Mouse (Mus musculus) myocyte (in vitro differentiated cells): ENCODE measurements around the gene Xpo1. TPM values are rescaled to one million over a fixed set of nuclear protein-coding genes. Genes with fewer than 3 reads are reported as not detected.

Source experiments
- H3K27me3 ChIP-seq: one replicate; pipeline ENCODE4 v1.6.1; 2011; ENCODE audit not compliant: control insufficient read depth, insufficient read depth, insufficient read length
- H3K36me3 ChIP-seq: one replicate; pipeline ENCODE4 v1.6.1; 2011; ENCODE audit not compliant: control insufficient read depth, insufficient read depth
- H3K4me2 ChIP-seq: one replicate; pipeline ENCODE4 v1.6.1; 2011; ENCODE audit warnings: low read depth, control low read depth
- H3K4me3 ChIP-seq: one replicate; pipeline ENCODE4 v1.5.1; 2011; ENCODE audit warnings: mild to moderate bottlenecking, control low read depth, moderate library complexity
- H3K79me2 ChIP-seq: one replicate; pipeline ENCODE4 v1.6.1; 2011; ENCODE audit not compliant: control insufficient read depth, insufficient read depth
- H3ac ChIP-seq: one replicate; pipeline ENCODE4 v1.6.1; 2011; ENCODE audit not compliant: control insufficient read depth, insufficient read length
- CEBPB ChIP-seq: IDR thresholded peaks from 2 replicates; pipeline ENCODE4 v1.6.1; 2011; ENCODE audit warnings: mild to moderate bottlenecking, moderate library complexity; ENCODE audit not compliant: poor library complexity, insufficient read depth, severe bottlenecking
- E2F4 ChIP-seq: IDR thresholded peaks from one replicate; pipeline ENCODE4 v1.6.1; 2011; ENCODE audit warnings: mild to moderate bottlenecking, control low read depth, moderate library complexity; ENCODE audit not compliant: insufficient read depth
- MAX ChIP-seq: IDR thresholded peaks from one replicate; pipeline ENCODE4 v1.6.1; 2011; ENCODE audit warnings: low read depth, mild to moderate bottlenecking, control low read depth
- MYOD1 ChIP-seq, 3 experiments: IDR thresholded peaks; one replicate each; pipeline ENCODE4 v1.6.1; 2011; ENCODE audit warnings: control low read depth in 2 of 3, low read depth in 2 of 3, mild to moderate bottlenecking in 2 of 3, moderate library complexity in 1 of 3; ENCODE audit not compliant: insufficient read length in 2 of 3, control insufficient read depth in 1 of 3
- MYOG ChIP-seq, 3 experiments: IDR thresholded peaks; one replicate each; pipeline ENCODE4 v1.6.1; 2011; ENCODE audit warnings: control low read depth in 2 of 3, low read depth in 2 of 3, mild to moderate bottlenecking in 2 of 3; ENCODE audit not compliant: insufficient read length in 2 of 3, control insufficient read depth in 1 of 3, insufficient read depth in 1 of 3
- POLR2A ChIP-seq: IDR thresholded peaks from one replicate; pipeline ENCODE4 v1.6.1; 2011; ENCODE audit warnings: low read depth, mild to moderate bottlenecking, control low read depth, moderate library complexity; ENCODE audit not compliant: insufficient read length
- POLR2AphosphoS2 ChIP-seq: IDR thresholded peaks from one replicate; pipeline ENCODE4 v1.6.1; 2011; ENCODE audit warnings: low read depth, control low read depth; ENCODE audit not compliant: insufficient read length
- REST ChIP-seq: IDR thresholded peaks from one replicate; pipeline ENCODE4 v1.6.1; 2011; ENCODE audit warnings: mild to moderate bottlenecking, control low read depth, moderate library complexity; ENCODE audit not compliant: insufficient read depth, insufficient read length
- SRF ChIP-seq: IDR thresholded peaks from one replicate; pipeline ENCODE4 v1.6.1; 2011; ENCODE audit warnings: low read depth; ENCODE audit not compliant: control insufficient read depth, insufficient read length
- TCF12 ChIP-seq: IDR thresholded peaks from one replicate; pipeline ENCODE4 v1.6.1; 2011; ENCODE audit warnings: mild to moderate bottlenecking, control low read depth; ENCODE audit not compliant: poor library complexity, insufficient read depth, severe bottlenecking
- TCF3 ChIP-seq: IDR thresholded peaks from one replicate; pipeline ENCODE4 v1.6.1; 2011; ENCODE audit warnings: low read depth, control low read depth; ENCODE audit not compliant: insufficient read length
- USF1 ChIP-seq: IDR thresholded peaks from one replicate; pipeline ENCODE4 v1.6.1; 2011; ENCODE audit warnings: low read depth, mild to moderate bottlenecking, control low read depth, moderate library complexity
- polyA plus RNA-seq: library from polyadenylated mRNA; unstranded; fragments of >200 nt; fragmentation: generic; extraction: Trizol; gene quantifications from one replicate; pipeline ENCODE4 v1.2.1, GENCODE M21; 2012; ENCODE audit warnings: missing spikeins

The Xpo1 gene
- polyA plus RNA-seq, 1 experiment: 20.8 TPM

DNA sequence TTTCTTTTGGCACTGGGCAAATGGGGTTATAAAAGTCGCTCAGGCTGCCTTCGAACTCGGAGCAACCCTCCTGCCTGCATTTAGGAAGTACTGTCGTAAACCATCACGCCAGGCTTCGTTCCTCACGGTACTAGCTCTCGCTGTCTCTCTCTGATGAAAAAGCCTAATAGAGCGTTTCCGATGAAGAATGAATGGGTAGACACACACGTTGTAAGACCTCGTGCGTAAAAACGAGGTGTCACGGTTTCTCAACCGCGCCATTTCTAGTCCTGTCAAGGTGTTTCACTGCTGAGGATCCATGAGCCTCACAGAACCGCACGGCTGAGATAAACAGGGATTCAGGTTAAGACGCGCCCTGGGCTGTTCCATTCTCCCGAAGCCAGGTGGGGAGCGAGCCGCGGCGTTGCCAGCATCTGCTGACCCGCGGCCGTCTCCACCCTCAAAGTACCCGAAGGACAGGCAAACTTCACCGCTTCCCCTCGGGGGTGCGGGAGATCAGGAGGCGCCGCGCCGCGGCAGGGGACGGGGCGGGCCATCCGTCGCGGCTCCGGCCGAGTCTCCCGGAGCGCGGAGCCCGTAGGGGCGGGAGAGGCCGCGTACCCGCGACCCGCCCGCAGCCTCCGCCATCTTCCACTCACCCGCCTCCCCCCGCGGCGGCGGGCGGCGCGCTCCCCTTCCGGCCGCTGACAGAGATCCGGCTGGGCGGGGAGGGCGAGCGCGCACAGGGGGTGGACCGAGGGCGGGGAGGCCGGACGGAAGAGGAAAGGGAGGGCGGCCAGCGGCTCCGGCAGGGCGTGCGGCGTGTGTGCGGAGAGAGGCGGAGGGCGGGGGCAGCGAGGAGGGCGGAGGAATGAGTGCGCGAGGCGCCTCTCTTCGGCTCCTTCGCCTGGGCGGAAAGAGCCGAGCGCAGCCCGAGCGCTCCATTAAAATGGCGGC, 50.1 kb downstream of the Xpo1 start:
- Histone ChIP-seq H3ac (peak overlapping the region; percentile 86), H3K27me3 (no peaks in the 10 kb centered on the region), H3K36me3 (no peaks in the 10 kb centered on the region), H3K79me2 (peaks cover 41% of the 10 kb centered on the region), H3K4me3 (peak overlapping the region; percentile 82), H3K4me2 (peak overlapping the region; percentile 79)
- TF ChIP-seq USF1 (no peak), REST (no peak), MYOG (IDR thresholded peaks at IDR 0.05; ENCODE audit: control insufficient read depth in 1 of 3, insufficient read depth in 1 of 3, insufficient read length in 2 of 3, low read depth in 2 of 3) (peak in 1 of 3 experiments; percentile 29), MAX (no peak), CEBPB (no peak), POLR2AphosphoS2 (peak; percentile 42), TCF12 (no peak), POLR2A (peak; percentile 81), TCF3 (no peak), SRF (no peak), MYOD1 (IDR thresholded peaks at IDR 0.05; ENCODE audit: control insufficient read depth in 1 of 3, insufficient read length in 2 of 3, low read depth in 2 of 3) (peak in 1 of 3 experiments; percentile 6), E2F4 (no peak)

GRCm38 (mm10) chr11:23306764-23307565, 51.1 kb downstream of the Xpo1 start, which contains the start of gene Usp34:
Gene Usp34, plus strand, starts transcription at chr11:23306895.
- Histone ChIP-seq H3ac (peak within 1 kb of the TSS; percentile 86), H3K4me3 (peak within 1 kb of the TSS; percentile 82), H3K27me3 (no peaks in the 10 kb centered on the region), H3K36me3 (no peaks in the 10 kb centered on the region), H3K79me2 (peaks cover 51% of the 10 kb centered on the region), H3K4me2 (peak within 1 kb of the TSS; percentile 89)
- TF ChIP-seq TCF3 (no peak), MYOG (IDR thresholded peaks at IDR 0.05; ENCODE audit: control insufficient read depth in 1 of 3, insufficient read depth in 1 of 3, insufficient read length in 2 of 3, low read depth in 2 of 3) (no peak), TCF12 (no peak), MYOD1 (IDR thresholded peaks at IDR 0.05; ENCODE audit: control insufficient read depth in 1 of 3, insufficient read length in 2 of 3, low read depth in 2 of 3) (no peak), CEBPB (no peak), SRF (no peak), POLR2AphosphoS2 (no peak), MAX (no peak), USF1 (no peak), E2F4 (no peak), REST (no peak), POLR2A (no peak)

- no peaks in the 10 kb centered on the region for H3K36me3 ChIP-seq
- H3ac ChIP-seq: peak overlapping the region; percentile 86
- peaks cover 57% of the 10 kb centered on the region for H3K79me2 ChIP-seq
- H3K4me3 ChIP-seq: peak overlapping the region; percentile 82
- no peaks in the 10 kb centered on the region for H3K27me3 ChIP-seq
- H3K4me2 ChIP-seq: peak overlapping the region; percentile 89
- TF ChIP-seq TCF3 (no peak), POLR2A (no peak), CEBPB (no peak)
Observed at GRCm38 (mm10) chr11:23307566-23307920, 51.7 kb downstream of the Xpo1 start.

GRCm38 (mm10) chr11:23313496-23313895, 57.7 kb downstream of the Xpo1 start:
- TF ChIP-seq TCF3: no peak
- no peak for TF ChIP-seq MAX
- no peak for TF ChIP-seq POLR2A
- no peak for TF ChIP-seq MYOG (IDR thresholded peaks at IDR 0.05; ENCODE audit: control insufficient read depth in 1 of 3, insufficient read depth in 1 of 3, insufficient read length in 2 of 3, low read depth in 2 of 3)
- TF ChIP-seq USF1: no peak
- TF ChIP-seq REST: no peak
- TF ChIP-seq MYOD1 (IDR thresholded peaks at IDR 0.05; ENCODE audit: control insufficient read depth in 1 of 3, insufficient read length in 2 of 3, low read depth in 2 of 3): no peak
- no peak for TF ChIP-seq TCF12
- no peak for TF ChIP-seq CEBPB
- TF ChIP-seq E2F4: no peak
- no peak for TF ChIP-seq POLR2AphosphoS2
- TF ChIP-seq SRF: no peak
- Histone ChIP-seq H3ac (no peak overlapping the region), H3K36me3 (no peaks in the 10 kb centered on the region), H3K4me2 (no peak overlapping the region), H3K27me3 (no peaks in the 10 kb centered on the region), H3K79me2 (peaks cover 98% of the 10 kb centered on the region), H3K4me3 (no peak overlapping the region)
